Mouse (Mus musculus) 416B (cell line): Measurements from ENCODE around the gene Rbfox3.
A peak's percentile ranks its signal among the peaks of the same experiment; 100 is the strongest.

Source experiments
- DNase-seq: peaks from one replicate; pipeline ENCODE4 v3.0.0; 2011; ENCODE audit warnings: low read depth

Rbfox3 gene

DNA sequence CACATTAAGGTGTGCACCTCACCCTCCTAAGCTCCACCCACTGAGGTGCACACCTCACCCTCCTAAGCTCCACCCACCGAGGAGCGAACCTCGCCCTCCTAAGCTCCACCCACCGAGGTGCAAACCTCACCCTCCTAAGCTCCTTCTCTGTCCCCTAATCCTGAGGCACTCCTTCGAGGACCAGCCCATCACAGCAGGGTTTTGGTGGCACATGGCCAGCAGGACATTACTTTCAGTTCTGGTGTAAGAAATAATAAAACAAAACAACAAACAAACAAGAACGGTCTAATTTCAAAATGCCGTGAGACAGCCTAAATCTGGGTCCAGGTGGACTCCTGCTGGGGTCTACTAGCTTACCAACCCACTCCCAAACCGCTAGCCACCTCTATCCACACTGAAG lies 187.0 kb downstream of the Rbfox3 start:
- no peak for DNase-seq

GRCm38 (mm10) chr11:118723166-118723565 lies 188.2 kb downstream of the Rbfox3 start:
- DNase-seq: no peak

DNA sequence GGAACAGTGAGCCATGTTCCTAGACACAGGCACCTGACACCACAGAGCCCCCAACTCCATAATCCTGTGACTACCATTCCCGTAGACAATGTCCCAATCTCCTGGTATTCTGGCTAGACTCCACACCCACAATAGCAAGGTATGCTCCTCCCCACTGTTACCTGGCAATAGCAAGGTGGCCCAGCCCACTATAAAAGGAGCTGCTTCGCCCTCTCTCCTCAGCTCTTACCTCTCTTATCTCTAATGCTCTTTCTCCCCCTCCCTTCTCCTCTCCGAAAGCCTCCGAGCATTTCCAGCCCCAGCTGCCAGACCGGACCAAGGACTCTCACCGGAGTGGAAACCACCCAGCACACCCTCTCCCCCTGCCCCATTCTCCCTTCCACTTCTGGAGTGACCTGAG lies 189.5 kb downstream of the Rbfox3 start:
- no peak for DNase-seq

GRCm38 (mm10) chr11:118714601-118715524 lies 196.5 kb downstream of the Rbfox3 start:
- no peak for DNase-seq

DNA sequence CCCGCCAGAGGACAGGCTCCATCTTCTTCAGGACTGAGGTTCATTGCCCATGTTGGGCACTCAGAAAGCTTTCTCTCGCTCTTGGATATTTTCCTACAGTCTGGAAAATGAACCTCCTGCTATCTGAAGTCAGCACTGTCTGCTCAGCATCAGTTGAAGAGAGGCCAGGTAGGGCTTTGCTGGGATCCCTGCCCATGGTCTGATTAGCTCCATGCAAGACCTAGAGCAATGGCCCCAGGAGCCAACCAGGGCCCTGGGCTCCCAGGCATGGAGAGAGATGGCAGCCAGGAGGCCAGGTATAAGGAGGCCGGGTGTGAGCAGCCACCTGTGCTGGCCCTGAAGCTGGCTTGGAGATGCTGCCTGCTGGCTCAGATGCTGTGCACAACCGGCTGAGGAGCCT lies 198.6 kb downstream of the Rbfox3 start:
- DNase-seq: no peak

GRCm38 (mm10) chr11:118712058-118712457 lies 199.3 kb downstream of the Rbfox3 start:
- no peak for DNase-seq

DNA sequence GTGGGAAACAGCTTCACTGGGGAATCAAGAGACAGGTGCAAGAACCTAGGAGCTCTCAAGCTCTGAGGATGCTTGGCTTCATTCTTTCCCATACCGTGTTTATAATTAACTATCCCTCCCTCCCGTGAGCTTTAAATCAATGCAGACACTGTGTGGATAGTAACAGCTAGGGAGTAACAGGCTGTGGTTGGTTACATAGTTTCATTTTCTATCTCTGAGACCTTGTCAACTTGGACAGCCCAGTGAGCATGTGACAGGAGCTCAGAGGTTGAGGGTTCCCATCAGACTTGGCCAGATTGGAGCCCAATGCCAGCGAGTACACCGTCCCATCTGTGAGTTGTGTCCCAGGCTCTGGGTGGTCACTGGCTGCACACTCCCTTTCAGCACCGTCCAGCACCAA lies 201.4 kb downstream of the Rbfox3 start:
- DNase-seq: no peak

DNA sequence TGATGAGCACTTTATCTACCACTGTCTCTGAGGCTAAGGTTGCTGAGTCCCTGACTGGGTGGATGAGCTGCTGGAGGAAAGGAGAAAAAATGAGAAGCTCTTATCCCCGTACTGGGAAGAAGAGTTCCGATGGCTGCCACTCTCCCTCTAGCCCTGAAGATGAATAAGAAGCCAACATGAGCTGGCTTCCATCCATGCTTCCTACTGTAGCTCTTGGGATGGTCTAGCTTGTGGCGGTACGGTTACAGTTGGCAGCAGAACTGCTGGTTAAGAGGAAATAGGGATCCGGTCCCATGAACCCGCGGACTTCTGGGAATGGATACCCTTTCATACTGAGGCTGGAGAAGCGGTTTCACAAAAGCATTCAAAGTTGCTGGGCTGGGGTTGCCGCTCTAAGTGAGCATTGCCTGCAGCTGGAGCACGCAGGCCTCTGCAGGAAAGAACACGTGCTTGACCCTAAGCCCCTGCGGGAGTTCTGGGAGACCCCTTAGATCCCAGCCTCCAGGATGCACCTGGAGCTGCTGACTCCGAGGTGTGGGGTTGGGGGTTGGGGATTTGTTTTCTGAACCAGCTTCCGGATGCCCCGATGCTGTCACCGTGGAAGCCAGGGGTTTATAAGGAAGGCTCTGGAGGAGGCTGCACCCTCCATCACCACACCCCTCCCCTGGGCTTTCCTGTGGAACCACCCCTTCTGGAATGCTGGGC lies 215.0 kb downstream of the Rbfox3 start:
- no peak for DNase-seq

- no peak for DNase-seq
These were observed 218.1 kb downstream of the Rbfox3 start for GRCm38 (mm10) chr11:118693276-118693675.

- DNase-seq: no peak
These were observed 221.1 kb downstream of the Rbfox3 start for GRCm38 (mm10) chr11:118690262-118690661.

DNA sequence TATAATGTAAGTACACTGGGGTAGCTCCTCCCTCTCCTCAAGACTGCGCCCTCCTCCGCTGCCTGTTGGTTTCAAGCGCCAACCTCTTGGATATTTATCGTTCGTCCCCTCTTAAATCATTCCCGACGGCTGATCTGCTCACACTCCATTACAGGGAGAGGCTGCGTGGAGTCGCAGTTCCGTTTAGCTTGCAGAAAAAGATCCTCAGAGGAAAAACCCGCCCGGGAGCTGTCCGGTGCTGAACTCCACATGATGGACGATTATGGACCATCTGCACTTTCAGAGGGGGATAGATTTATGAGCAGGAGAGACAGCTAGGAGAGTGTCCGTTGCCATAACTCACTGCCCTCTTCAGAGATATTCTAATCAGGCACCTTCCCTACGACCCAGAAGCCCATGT lies 226.0 kb downstream of the Rbfox3 start:
- DNase-seq: peak; percentile 1

DNA sequence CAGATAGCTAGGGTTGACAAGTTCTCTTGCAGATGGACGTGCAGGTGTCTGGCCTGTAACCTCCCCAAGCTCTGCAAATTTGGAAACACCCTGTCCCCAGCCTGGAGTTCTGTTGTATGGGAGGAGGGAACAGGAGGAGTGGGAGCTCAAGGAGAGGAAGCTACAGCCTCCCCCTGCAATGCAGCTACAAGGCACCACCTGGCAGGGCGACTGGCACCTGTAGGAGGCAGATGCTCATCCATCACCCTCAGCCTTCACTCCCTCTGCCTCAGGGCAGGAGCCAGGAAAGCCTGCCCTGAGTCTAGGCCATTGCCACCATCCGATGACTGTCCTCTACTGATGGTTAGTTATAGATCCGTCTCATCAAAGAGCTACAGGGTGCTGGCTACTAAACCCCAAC lies 226.7 kb downstream of the Rbfox3 start:
- no peak for DNase-seq

GRCm38 (mm10) chr11:118680699-118681098 lies 230.7 kb downstream of the Rbfox3 start:
- DNase-seq: no peak

DNA sequence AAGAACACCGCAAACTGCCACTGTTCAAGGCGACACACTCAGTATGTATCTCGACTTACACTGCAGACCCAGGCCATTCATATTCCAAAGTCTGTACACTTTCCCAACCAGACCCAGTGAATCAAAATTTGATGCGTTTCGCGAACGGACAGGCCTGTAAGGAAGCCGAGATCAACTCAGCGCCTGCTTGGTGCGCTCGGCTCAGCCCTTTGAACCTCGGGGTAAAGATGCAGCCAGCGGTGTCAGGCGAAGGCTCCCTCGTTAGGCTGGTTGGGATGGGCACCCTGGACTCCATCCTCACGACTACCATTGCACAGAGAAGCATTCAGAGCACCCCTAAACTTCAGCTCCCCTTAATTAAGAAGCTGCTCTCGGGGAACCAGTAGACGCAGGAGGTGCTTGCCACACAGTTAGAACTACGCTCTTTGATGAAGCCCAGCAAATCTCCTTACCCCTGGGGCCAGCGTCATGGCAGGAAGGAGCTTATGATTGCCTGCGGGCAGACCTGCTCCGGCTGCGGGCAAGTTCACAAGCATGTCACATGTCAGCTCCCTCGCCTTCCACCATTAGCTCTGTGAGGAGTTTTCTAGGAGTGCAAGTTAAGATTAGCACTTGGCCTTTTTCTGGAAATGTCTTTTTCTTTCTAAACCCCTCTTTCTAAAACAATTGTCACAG lies 231.5 kb downstream of the Rbfox3 start:
- DNase-seq: no peak

DNA sequence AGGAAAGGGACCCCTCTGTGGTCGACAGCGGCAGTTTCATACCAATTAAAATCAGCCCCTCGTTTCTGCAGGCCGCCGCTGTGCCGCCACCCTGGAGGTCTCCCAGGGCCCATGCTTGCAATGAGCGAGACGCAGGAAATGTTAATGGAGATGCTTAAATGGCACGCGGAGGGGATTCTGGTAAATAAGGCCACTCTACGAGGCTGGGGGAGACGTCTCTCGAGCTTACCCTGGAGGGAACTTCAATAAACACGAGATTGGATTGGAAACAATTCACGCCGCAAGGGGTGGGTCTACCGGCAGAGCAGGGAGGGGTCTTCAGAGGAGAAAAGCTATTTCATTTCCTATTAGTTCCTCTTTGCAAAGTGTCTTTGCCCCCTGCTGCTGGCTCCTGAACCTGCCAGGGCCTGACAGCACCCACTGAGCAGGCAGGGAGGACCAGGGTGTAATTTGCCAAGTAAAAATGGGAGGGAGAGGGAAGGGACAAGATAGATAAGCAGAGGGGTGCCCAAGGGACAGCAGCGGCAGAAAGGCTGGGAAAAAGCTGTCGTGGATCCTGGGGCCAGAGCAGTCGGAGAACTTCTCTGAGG lies 232.8 kb downstream of the Rbfox3 start:
- no peak for DNase-seq

DNA sequence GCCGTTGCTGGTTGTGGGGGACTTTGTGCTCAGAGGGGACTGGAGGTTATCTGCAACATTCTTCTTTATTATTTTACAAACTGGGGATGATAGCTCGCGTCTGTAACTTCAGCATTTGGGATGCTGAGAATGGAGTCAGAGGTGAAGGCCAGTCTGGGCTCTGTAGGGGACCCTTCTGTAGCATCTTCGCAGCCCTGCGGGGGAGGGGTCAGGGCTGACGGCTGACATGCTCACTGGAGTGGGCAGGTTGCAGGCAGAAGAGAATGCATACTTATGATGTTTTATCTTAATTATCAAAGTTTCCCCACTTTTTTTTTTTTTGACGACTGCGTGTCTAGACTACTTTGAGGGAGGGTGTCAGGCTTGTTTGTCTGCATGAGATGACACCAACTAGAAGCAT lies 234.1 kb downstream of the Rbfox3 start:
- no peak for DNase-seq

DNA sequence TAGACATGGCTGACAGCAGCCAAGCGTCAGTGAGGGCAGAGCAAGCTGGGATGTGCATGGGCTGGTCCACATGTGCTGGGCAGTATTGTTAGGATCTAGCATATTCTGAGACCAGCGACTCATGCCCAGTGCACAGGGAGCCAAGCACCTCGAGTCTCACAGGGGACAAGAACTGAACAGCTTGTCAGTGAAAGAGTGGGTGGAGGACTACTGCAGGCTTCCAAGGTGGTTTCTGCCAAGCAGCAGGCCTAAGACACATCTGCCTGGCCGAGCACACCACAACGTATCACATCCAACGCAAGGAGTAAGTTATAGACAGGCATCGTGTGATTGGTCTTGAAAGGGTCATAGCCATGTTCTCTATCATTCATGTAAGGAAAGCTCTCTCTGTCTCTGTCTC lies 235.0 kb downstream of the Rbfox3 start:
- no peak for DNase-seq

GRCm38 (mm10) chr11:118671958-118672357 lies 239.4 kb downstream of the Rbfox3 start:
- DNase-seq: no peak

DNA sequence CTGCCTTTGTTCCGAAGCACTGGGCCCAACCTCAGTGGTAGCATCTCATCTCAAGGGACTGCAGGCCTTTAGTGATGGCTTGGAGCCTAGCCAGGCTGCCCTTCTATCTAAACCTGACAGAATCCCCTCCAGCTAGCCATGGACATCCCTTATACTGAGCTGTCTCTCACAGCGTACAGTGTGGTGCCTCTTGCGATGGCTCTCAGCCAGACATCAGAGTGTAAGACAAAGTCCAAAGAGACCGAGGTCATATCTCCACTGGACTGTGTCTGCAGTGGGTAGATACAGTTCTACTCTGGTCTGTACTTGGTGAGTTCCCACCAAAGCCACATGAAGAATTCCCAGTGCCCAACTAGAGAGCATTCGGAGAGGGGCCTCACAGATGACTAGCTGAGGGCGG lies 240.2 kb downstream of the Rbfox3 start:
- no peak for DNase-seq

DNA sequence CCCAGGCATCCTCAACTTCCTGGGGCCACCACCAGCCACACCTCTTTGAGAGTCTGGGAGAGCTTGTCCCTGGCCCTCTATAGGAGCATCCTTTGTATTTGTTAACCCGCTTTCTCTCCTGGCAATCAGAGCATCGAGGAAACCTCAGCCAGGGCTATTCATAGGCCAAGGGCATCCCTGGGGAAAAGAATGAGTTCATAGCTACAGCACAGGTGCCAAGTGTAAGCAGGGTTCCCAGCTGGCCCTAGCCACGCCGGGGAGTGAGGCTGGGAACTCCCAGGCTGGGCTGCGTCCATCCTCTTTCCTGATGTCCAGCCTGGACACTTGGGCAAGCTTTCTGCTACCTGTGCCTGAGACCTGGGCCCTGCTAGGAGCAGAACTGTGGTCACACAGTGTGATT lies 241.6 kb downstream of the Rbfox3 start:
- no peak for DNase-seq

DNA sequence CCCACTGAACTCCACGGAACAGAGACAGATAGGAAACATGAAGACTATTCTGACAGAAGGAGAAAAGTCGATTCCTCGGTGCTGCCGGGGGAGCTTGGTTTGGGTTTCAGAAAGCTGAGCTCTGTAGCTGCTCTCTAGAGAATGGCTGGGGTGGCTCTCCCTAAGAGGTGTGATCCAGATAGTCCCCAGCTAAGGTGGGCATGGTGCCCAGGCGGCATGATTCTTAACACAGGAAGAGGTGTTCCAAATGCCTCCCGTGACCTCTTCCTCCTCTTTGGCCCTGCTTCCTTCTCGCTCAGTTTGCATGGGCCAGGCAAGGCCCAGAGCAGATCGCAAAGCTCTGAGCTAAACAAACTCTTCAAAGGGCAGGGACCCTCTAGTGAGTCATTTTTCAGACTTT lies 243.0 kb downstream of the Rbfox3 start:
- no peak for DNase-seq

DNA sequence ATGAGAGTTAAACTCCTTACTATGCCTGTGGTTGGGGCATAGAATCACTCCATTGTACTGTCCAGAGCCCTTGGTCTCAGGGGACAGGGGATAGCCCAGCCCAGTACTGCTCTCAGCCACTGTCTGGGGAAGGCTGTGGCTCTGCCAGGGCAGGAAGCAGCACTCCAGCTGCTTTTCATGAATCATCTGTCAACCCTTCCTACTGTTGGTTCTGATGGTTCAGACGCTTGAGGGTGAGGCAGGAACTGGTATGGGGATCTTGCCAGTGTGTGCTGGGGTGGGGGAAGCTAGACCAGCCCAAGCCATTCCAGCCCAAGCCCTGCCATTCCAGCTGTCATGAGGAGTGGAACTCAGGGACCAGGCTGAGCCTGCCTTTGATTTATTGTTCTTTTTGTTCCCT lies 243.5 kb downstream of the Rbfox3 start:
- DNase-seq: no peak

GRCm38 (mm10) chr11:118666172-118666571 lies 245.2 kb downstream of the Rbfox3 start:
- DNase-seq: no peak
